Mouse (Mus musculus) hindbrain, embryonic 16.5 days (tissue): ENCODE data around the gene Maats1. TPM values are rescaled to one million over a fixed set of nuclear protein-coding genes. Genes with fewer than 3 reads are reported as not detected.

ENCODE experiments used
- ATAC-seq: fragments of 200-750 bp; cut with Nextera tagmentation; 2 replicates; pipeline ENCODE4 v1.8.0; 2017; ENCODE audit warnings: moderate TSS enrichment, moderate library complexity
- H3K27ac ChIP-seq: fragments of 300-500 bp; sonication (generic); 2 replicates; pipeline ENCODE4 v1.5.1; 2014; ENCODE audit warnings: low read depth, mild to moderate bottlenecking, control low read depth, low read length, moderate library complexity
- H3K27me3 ChIP-seq: fragments of 300-500 bp; sonication (generic); replicated peaks from 2 replicates; pipeline ENCODE4 v1.6.1; 2014; ENCODE audit warnings: low read length; ENCODE audit not compliant: control insufficient read depth, insufficient read depth
- H3K36me3 ChIP-seq: fragments of 300-500 bp; sonication (generic); 2 replicates; pipeline ENCODE4 v1.6.1; 2014; ENCODE audit warnings: mild to moderate bottlenecking, low read length, moderate library complexity, mixed read lengths; ENCODE audit not compliant: control insufficient read depth, insufficient read depth
- H3K4me1 ChIP-seq: fragments of 300-500 bp; sonication (generic); 2 replicates; pipeline ENCODE4 v1.6.1; 2014; ENCODE audit warnings: low read depth, low read length; ENCODE audit not compliant: control insufficient read depth, insufficient read depth
- H3K4me2 ChIP-seq: fragments of 300-500 bp; sonication (generic); 2 replicates; pipeline ENCODE4 v1.6.1; 2014; ENCODE audit warnings: mild to moderate bottlenecking, low read length, control low read depth, moderate library complexity
- H3K4me3 ChIP-seq: fragments of 300-500 bp; sonication (generic); 2 replicates; pipeline ENCODE4 v1.5.1; 2014; ENCODE audit warnings: mild to moderate bottlenecking, low read length, control low read depth, moderate library complexity
- H3K9ac ChIP-seq: fragments of 300-500 bp; sonication (generic); 2 replicates; pipeline ENCODE4 v1.6.1; 2014; ENCODE audit warnings: low read depth, mild to moderate bottlenecking, control low read depth, low read length, moderate library complexity
- H3K9me3 ChIP-seq: fragments of 300-500 bp; sonication (generic); 2 replicates; pipeline ENCODE4 v1.6.1; 2014; ENCODE audit warnings: mild to moderate bottlenecking, low read length, moderate library complexity; ENCODE audit not compliant: control insufficient read depth
- WGBS: fragments of 180-500 bp; shearing (Covaris S2); extraction: QIAGEN DNeasy Blood & Tissue Kit; methylation state at CpG from one replicate; pipeline ENCODE4 v1.1.7; 2014; 5-methylcytosine and 5-hydroxymethylcytosine counted together
- polyA plus RNA-seq: library from polyadenylated mRNA; unstranded; fragments of >200 nt; fragmentation: Nextera tagmentation; extraction: Ambion mirVana; gene quantifications from 2 replicates; pipeline ENCODE4 v1.2.1, GENCODE M21; 2015

Gene Maats1
- polyA plus RNA-seq, 1 experiment from 2014 or later: 1.6 TPM

GRCm38 (mm10) chr16:38318492-38318891, 23.5 kb downstream of the Maats1 start:
- H3K27ac ChIP-seq: no peak overlapping the region
- H3K4me1 ChIP-seq: no peaks in the 10 kb centered on the region
- H3K4me2 ChIP-seq: no peak overlapping the region
- no peak overlapping the region for H3K9ac ChIP-seq
- 73% methylated on average over 9 of the region's 9 CpGs for WGBS
- no peak for ATAC-seq
- no peaks in the 10 kb centered on the region for H3K36me3 ChIP-seq
- H3K9me3 ChIP-seq: no peaks in the 10 kb centered on the region
- no peak overlapping the region for H3K4me3 ChIP-seq
- H3K27me3 ChIP-seq: no peaks in the 10 kb centered on the region

- Histone ChIP-seq H3K9me3 (no peaks in the 10 kb centered on the region), H3K4me2 (0 out of 2 replicates have a peak overlapping the region, but pooled peaks have one; percentile 7), H3K4me3 (no peak overlapping the region), H3K9ac (no peak overlapping the region), H3K27me3 (no peaks in the 10 kb centered on the region), H3K4me1 (no peaks in the 10 kb centered on the region), H3K36me3 (no peaks in the 10 kb centered on the region), H3K27ac (no peak overlapping the region)
- 56% methylated on average over 11 of the region's 11 CpGs for WGBS
- ATAC-seq: no peak
Measured at GRCm38 (mm10) chr16:38308195-38308594, 33.7 kb downstream of the Maats1 start.

GRCm38 (mm10) chr16:38307651-38308050, 34.3 kb downstream of the Maats1 start:
- 45% methylated on average over 7 of the region's 7 CpGs for WGBS
- no peak for ATAC-seq
- Histone ChIP-seq H3K4me3 (no peak overlapping the region), H3K9me3 (no peaks in the 10 kb centered on the region), H3K9ac (no peak overlapping the region), H3K4me1 (no peaks in the 10 kb centered on the region), H3K4me2 (0 out of 2 replicates have a peak overlapping the region, but pooled peaks have one; percentile 7), H3K27me3 (no peaks in the 10 kb centered on the region), H3K27ac (no peak overlapping the region), H3K36me3 (no peaks in the 10 kb centered on the region)

GRCm38 (mm10) chr16:38307221-38307605, 34.7 kb downstream of the Maats1 start:
- no peak overlapping the region for H3K27ac ChIP-seq
- no peaks in the 10 kb centered on the region for H3K9me3 ChIP-seq
- no peak overlapping the region for H3K9ac ChIP-seq
- WGBS: 46% methylated on average over 5 of the region's 5 CpGs
- no peaks in the 10 kb centered on the region for H3K4me1 ChIP-seq
- ATAC-seq: peak; percentile 30; the same call in 1 of the 2 replicates
- no peak overlapping the region for H3K4me3 ChIP-seq
- no peaks in the 10 kb centered on the region for H3K36me3 ChIP-seq
- no peak overlapping the region for H3K4me2 ChIP-seq
- H3K27me3 ChIP-seq: no peaks in the 10 kb centered on the region

GRCm38 (mm10) chr16:38306571-38307220, 35.2 kb downstream of the Maats1 start:
- H3K4me3 ChIP-seq: no peak overlapping the region
- no peaks in the 10 kb centered on the region for H3K36me3 ChIP-seq
- no peak overlapping the region for H3K27ac ChIP-seq
- no peaks in the 10 kb centered on the region for H3K4me1 ChIP-seq
- H3K4me2 ChIP-seq: no peak overlapping the region
- no peaks in the 10 kb centered on the region for H3K27me3 ChIP-seq
- no peak overlapping the region for H3K9ac ChIP-seq
- WGBS: 46% methylated on average over 18 of the region's 18 CpGs
- H3K9me3 ChIP-seq: no peaks in the 10 kb centered on the region
- peak; percentile 24; the same call in 1 of the 2 replicates for ATAC-seq

- ATAC-seq: no peak
- Histone ChIP-seq H3K9me3 (no peaks in the 10 kb centered on the region), H3K36me3 (no peaks in the 10 kb centered on the region), H3K4me2 (no peak overlapping the region), H3K4me1 (no peaks in the 10 kb centered on the region), H3K9ac (no peak overlapping the region), H3K27me3 (no peaks in the 10 kb centered on the region), H3K4me3 (no peak overlapping the region), H3K27ac (no peak overlapping the region)
- WGBS: 80% methylated on average over 17 of the region's 17 CpGs
Measured at GRCm38 (mm10) chr16:38304460-38305194, 37.3 kb downstream of the Maats1 start.

- Histone ChIP-seq H3K4me2 (no peak overlapping the region), H3K4me1 (no peaks in the 10 kb centered on the region), H3K27ac (no peak overlapping the region), H3K27me3 (no peaks in the 10 kb centered on the region), H3K9ac (no peak overlapping the region), H3K4me3 (no peak overlapping the region), H3K9me3 (no peaks in the 10 kb centered on the region), H3K36me3 (no peaks in the 10 kb centered on the region)
- 95% methylated on average over 13 of the region's 13 CpGs for WGBS
- ATAC-seq: no peak
Measured at GRCm38 (mm10) chr16:38302367-38302766, 39.6 kb downstream of the Maats1 start.

GRCm38 (mm10) chr16:38298410-38298809, 43.5 kb downstream of the Maats1 start:
- no peak overlapping the region for H3K27ac ChIP-seq
- ATAC-seq: no peak
- H3K4me3 ChIP-seq: no peak overlapping the region
- no peak overlapping the region for H3K4me2 ChIP-seq
- no peak overlapping the region for H3K9ac ChIP-seq
- H3K27me3 ChIP-seq: no peaks in the 10 kb centered on the region
- no peaks in the 10 kb centered on the region for H3K36me3 ChIP-seq
- H3K4me1 ChIP-seq: no peaks in the 10 kb centered on the region
- 84% methylated on average over 6 of the region's 6 CpGs for WGBS
- no peaks in the 10 kb centered on the region for H3K9me3 ChIP-seq

GRCm38 (mm10) chr16:38295349-38295930, 46.5 kb downstream of the Maats1 start:
- no peaks in the 10 kb centered on the region for H3K4me1 ChIP-seq
- H3K36me3 ChIP-seq: no peaks in the 10 kb centered on the region
- ATAC-seq: no peak
- H3K27ac ChIP-seq: no peak overlapping the region
- no peaks in the 10 kb centered on the region for H3K27me3 ChIP-seq
- WGBS: 54% methylated on average over 5 of the region's 5 CpGs
- H3K4me2 ChIP-seq: no peak overlapping the region
- H3K9ac ChIP-seq: no peak overlapping the region
- H3K9me3 ChIP-seq: no peaks in the 10 kb centered on the region
- H3K4me3 ChIP-seq: no peak overlapping the region
